Mouse (Mus musculus) heart, postnatal 10 days (tissue): ENCODE data around the gene Mcu. TPM values are rescaled to one million over a fixed set of nuclear protein-coding genes. Genes with fewer than 3 reads are reported as not detected.

Experiments used
- DNase-seq, 2 experiments: peaks; one replicate each; pipeline ENCODE4 v3.0.0; 2021
- intact Hi-C: fragments of 180-260 bp; cut with DNase I; formaldehyde crosslinking; loops from one replicate; pipeline ENCODE4 v1.15.1; 2025
- total RNA-seq, 2 experiments: library from RNA; stranded (reverse); gene quantifications; 2 replicates each; pipeline ENCODE4 v1.2.3; 2021

The Mcu gene
- total RNA-seq, 2 experiments from 2014 or later, result 23.9 to 24.3 TPM

- peak; percentile 67 to 72 for DNase-seq
- intact Hi-C loops, result no loop called here
Observed at GRCm38 (mm10) chr10:59503433-59504210, 112.9 kb downstream of the Mcu start.

DNA sequence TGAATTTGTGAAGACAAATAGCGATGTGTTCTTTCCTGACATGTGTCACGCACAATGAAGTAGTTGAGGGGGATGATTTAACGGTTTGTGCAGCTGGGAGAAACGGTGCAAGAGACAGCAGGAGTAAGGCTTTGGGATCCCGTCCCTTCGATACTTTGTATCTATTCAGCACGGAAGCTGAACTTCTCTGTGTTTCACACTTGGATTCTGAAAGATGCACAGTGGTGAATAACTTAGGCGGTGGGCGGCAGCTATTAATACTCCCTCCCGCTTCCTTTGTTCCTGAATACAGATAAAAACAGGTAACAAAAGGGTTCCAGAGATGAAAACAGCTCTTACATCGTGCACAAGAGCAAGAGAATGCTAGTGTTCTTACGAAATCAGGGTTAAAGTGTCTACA, 114.1 kb downstream of the Mcu start:
- DNase-seq, result no peak
- intact Hi-C loops, result no loop called here

DNA sequence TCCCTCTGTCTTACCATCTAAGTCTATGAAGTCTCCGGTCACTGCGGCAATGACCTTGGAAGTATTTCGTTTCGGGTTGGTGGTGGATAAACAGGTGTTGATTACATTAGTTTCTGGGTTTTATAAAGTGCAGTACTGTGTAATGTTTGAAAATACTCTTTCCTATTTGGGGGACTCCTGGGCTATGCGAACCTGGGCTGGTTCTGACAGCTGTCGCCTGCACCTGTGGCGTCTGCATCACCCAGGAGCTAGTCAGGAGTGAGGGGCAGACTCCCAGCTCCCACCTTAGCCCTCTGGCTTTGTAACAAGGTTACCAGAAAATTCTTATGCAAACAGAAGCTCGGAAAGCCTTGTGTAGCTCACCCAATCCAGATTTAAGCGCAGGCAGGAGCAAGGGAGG, 114.7 kb downstream of the Mcu start:
- no peak for DNase-seq
- intact Hi-C loops, result no loop called here

- intact Hi-C loops, result no loop called here
- DNase-seq, result no peak
Observed at GRCm38 (mm10) chr10:59500225-59500624, 116.3 kb downstream of the Mcu start.

DNA sequence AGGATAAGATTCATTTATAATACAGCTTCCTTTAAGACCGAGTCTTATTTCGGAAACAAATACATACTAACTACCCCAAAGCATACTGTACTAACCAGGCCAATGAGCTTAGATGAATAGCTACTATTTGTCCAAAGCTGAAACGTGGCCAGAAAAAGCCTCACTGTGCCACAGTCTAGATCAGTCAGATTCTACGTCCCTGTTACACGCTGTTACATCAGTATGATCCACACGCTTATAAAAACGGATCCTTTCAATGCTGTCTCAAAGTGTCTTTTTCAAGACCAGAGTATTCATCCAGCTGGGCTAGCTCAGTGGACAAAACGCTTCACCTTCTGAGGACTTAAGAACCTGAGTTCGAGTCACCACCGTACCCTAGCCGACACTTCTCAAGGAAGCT, 119.5 kb downstream of the Mcu start:
- intact Hi-C loops, result loop anchor here (5.0 kb wide), 1 partner anchor 120 kb away; the partner anchor contains the start of genes Gm10322 and Mcu

GRCm38 (mm10) chr10:59494917-59495316, 121.6 kb downstream of the Mcu start:
- no peak for DNase-seq
- intact Hi-C loops, result loop anchor here (5.0 kb wide), 3 partner anchors 122 to 372 kb away; partner anchors contain the start of genes Gm10322, Mcu and Micu1

More for the DNA sequence above, 119.5 kb downstream of the Mcu start:
- no peak for DNase-seq

DNA sequence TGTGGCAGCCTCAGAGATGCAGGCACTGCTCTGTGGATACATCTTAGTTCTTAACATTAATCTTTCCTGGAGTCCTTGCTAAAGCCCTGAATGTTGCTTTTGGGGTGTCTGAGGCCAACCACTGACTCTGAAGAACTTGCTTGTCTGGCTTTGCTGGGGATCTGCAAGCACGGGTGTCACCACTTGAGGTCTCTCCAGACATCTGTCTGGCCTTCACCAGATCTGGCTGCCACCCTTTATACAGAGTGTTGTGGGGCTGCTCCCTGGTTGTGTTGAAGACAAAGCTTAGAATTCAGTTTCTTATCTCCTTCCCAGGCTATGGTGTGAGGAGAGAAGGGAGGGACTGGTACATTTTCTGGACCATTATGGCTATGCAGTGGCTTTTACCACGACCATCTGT, 122.4 kb downstream of the Mcu start:
- DNase-seq, result peak in 1 of 2 experiments; percentile 49
- intact Hi-C loops, result loop anchor here (5.0 kb wide), 2 partner anchors 208 to 373 kb away; partner anchors contain the start of gene Micu1

DNA sequence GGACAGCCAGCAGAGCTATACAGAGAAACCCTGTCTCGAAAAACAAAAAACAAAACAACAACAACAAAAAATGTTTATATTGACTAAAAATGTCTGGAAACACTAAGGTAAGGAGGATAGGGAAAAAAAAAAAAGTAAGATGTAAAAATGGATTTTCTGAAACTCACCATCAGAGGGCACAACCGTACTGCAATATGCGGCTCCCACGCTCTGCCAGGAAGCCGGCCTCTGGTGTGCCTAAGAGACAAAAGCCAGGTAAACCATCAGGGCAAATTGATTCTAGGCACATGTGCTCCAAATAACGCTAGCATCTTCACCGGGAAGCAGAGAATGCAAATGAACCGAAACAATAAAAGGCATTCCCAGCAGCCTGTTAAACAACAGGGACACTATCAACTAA, 125.6 kb downstream of the Mcu start:
- peak in 1 of 2 experiments; percentile 34 for DNase-seq
- intact Hi-C loops, result loop anchor here (2.0 to 5.0 kb wide), 3 partner anchors 211 to 376 kb away; partner anchors contain the start of gene Micu1

DNA sequence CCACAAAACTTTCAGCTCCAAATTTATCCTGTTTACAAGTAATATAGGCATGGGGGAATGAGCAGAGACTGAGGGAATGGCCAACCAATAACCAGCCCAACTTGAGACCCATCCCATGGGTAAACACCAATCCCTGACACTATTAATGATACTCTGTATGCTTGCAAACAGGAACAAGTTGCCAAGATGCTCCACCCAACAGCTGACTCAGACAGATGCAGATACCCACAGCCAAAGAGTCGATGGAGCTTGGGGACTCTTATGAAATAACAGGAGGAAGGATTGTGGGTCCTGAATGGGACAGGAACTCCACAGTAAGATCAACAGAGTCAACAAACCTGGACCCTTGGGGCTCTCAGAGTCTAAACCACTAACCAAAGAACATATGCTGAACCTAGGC, 127.1 kb downstream of the Mcu start:
- DNase-seq, result no peak
- intact Hi-C loops, result no loop called here

GRCm38 (mm10) chr10:59487351-59487750, 129.1 kb downstream of the Mcu start:
- intact Hi-C loops, result no loop called here
- DNase-seq, result no peak

- intact Hi-C loops, result no loop called here
- no peak for DNase-seq
Observed at GRCm38 (mm10) chr10:59484318-59484717, 132.2 kb downstream of the Mcu start.

DNA sequence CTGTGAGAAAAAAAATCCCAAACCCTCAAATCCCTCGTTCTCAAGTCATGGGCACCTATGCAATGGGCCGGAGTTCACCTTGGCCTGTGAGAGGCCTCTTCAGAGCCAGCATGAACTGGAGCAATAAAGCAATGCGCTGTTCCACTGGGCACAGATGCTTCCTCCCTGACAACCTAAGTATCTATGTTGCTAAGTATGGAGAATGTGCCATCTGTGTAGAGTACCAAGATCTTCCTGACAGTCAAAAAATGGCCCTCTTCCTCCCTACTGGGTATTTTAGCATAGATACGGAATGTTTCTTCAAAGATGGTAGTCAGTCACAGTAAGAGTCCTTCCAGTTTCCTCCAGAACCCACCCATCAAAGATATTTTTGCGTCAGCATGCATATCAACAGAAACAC, 135.1 kb downstream of the Mcu start:
- intact Hi-C loops, result no loop called here
- DNase-seq, result no peak

DNA sequence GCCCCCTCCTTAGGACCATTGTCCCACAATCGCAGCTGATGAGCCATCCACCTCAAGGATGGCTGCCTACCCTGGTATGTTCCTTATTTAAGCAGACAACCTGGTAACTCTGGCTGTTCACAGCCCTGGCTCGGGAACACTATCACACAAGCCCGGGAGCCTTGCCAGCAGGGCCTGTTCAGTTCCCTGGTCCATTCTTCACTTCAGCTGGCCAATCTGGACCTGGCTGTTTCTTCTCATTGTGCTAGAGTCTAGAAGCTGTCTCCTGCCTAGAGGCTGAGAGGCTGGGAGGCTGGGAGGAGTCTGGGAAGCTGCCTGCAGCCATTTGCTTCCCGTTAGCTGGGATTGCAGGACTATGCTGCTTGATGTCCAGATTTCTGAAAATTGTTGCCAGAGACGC, 146.0 kb downstream of the Mcu start:
- intact Hi-C loops, result no loop called here
- peak; percentile 67 to 69 for DNase-seq

DNA sequence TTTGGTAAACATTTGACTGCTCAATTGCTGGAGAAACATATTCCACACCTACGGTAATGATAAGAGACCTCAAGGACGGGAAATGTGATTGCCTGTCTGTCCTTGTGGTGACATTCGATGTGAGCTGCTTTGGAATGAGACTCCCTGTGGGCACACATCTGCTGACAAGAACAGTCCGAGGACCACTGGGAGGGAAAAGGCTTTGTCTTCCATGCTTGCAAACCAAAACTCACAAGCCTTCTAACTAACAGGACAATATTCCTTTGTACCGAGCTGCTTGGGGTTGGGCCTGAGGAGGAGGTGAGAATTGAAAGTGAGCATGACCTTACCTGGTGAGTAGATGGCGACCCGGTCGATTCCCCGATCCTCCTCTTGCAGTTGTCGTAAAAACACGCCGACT, 149.2 kb downstream of the Mcu start:
- intact Hi-C loops, result no loop called here
- DNase-seq, result no peak

- no peak for DNase-seq
- intact Hi-C loops, result no loop called here
Observed at GRCm38 (mm10) chr10:59466626-59467025, 149.9 kb downstream of the Mcu start.

- DNase-seq, result no peak
- intact Hi-C loops, result no loop called here
Observed at GRCm38 (mm10) chr10:59465546-59465945, 150.9 kb downstream of the Mcu start.

DNA sequence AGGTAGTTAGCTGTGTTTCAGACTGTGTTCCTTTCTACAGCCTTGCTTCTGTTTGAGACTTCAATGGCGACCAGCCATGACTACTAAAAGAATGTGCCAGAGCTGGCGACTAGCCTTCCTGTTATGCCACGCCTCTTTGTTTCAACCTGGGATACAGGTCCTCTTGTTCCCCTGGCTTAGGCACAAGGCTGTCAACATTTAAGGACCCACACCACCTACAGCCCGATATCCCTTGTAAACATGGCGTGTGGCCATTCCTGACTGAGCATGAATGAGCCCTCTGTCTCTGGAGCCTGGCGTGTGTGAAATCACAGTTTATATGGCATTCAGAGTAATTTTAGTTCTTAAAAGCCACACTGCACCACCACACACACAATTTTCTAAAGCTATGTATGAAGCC, 154.2 kb downstream of the Mcu start:
- intact Hi-C loops, result no loop called here
- no peak for DNase-seq

- DNase-seq, result no peak
- intact Hi-C loops, result no loop called here
Observed at GRCm38 (mm10) chr10:59459767-59460166, 156.7 kb downstream of the Mcu start.

- DNase-seq, result no peak
- intact Hi-C loops, result loop anchor here (5.0 kb wide), 1 partner anchor 413 kb away; no protein-coding TSS in a partner anchor
Observed at GRCm38 (mm10) chr10:59454631-59455030, 161.9 kb downstream of the Mcu start.

DNA sequence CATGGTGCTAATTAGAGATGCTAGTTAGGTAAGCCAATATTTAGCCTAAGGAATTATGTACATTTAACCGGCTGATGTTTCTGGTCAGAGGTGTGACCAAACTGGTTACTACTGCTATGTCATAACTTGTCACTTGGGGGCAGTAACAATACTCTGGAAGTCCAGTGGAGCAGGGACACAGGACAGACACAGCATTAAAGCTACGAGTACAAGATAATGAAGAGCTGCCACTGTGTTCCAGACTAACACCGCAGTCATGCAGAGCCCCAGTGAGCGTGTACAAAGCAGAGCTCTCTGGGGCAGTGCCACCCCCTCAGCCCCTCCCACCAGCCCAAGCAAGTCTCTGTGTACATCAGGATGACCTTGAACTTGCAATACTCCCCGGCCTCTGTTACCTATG, 164.7 kb downstream of the Mcu start:
- intact Hi-C loops, result loop anchor here (2.0 to 5.0 kb wide), 2 partner anchors 365 to 415 kb away; no protein-coding TSS in a partner anchor
- DNase-seq, result peak; percentile 36 to 65

DNA sequence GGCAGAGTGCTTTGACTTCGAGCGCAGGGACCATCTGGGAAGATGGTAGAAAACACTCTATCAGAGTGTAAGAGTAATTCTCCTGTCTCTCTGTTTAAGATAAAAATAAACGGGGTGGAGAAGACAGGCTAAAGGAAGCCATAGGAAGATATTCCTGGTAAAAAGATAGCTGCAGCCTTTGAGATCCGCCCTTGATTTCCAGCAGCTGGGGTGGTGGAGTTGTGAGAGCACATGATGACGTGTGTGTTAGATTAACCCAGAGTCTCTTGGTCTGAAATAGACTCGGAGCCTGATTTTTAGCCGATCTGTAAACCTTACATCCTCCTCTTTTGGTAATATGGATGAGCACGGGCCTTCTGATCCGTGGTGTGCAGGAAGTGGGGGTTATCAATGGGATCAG, 168.9 kb downstream of the Mcu start:
- DNase-seq, result no peak

DNA sequence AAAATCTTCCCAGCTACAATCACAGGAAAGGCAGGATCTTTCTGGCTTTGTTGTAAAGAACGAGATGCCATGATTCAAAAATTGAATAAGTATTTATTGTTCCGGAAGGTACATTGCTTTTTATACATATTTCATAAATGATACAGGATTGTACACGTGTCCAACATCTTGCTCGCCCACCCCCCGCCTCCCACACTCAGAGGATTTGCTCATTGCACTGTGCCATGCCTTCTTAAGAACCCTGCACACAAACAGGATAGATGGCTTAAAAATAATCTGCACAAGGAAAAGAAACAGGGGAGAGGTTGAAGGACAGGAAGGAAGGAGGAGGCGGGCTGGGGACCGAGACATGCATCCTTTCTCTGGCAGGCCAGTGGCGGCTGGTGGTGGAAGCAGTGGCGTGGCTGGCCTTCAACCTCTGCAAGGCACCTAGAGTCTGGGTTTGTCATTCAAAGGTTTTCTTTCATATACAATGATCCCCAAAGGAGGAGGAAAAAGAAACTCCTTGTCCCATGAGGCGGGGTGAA, 169.5 kb downstream of the Mcu start:
- intact Hi-C loops, result no loop called here
- no peak for DNase-seq

More for the DNA sequence above, 168.9 kb downstream of the Mcu start:
- intact Hi-C loops, result no loop called here
